Mouse (Mus musculus): ENCODE measurements around the gene Ccdc17. TPM values are rescaled to one million over a fixed set of nuclear protein-coding genes. Genes with fewer than 3 reads are reported as not detected.

The Ccdc17 gene
- total RNA-seq, 2 experiments from 2014 or later: 8.4 to 11.7 TPM

- DNase-seq (ENCODE audit: low spot score in 2 of 2): no peak
Measured at GRCm38 (mm10) chr4:116642071-116642470, 45.6 kb downstream of the Ccdc17 start.

- DNase-seq (ENCODE audit: low spot score in 2 of 2): no peak
Measured at GRCm38 (mm10) chr4:116644326-116644725, 47.9 kb downstream of the Ccdc17 start.

GRCm38 (mm10) chr4:116645624-116646023 lies 49.2 kb downstream of the Ccdc17 start:
- DNase-seq (ENCODE audit: low spot score in 2 of 2): no peak

GRCm38 (mm10) chr4:116649411-116649810 lies 53.0 kb downstream of the Ccdc17 start:
- no peak for DNase-seq (ENCODE audit: low spot score in 2 of 2)

Other genes starting within 250 kb of the Ccdc17 start
- gene Mast2, start 132.5 kb upstream of the Ccdc17 start, total RNA-seq (2021): 10 to 100 TPM; 41.9 to 44.7 TPM
- gene Ipp, start 89.1 kb upstream of the Ccdc17 start, total RNA-seq (2021): 10 to 100 TPM; 12.5 to 14.5 TPM
- gene Tmem69, start 40.7 kb upstream of the Ccdc17 start, total RNA-seq (2021): 10 to 100 TPM; 19.7 to 24.9 TPM
- 10 to 100 TPM; 62.5 to 67.0 TPM for gene Gpbp1l1, start 39.0 kb upstream of the Ccdc17 start, total RNA-seq (2021)
- 10 to 100 TPM; 20.3 to 24.6 TPM for gene Nasp, start 31.3 kb downstream of the Ccdc17 start, total RNA-seq (2021)
- gene Akr1a1, start 55.0 kb downstream of the Ccdc17 start, total RNA-seq (2021): 100 to 1,000 TPM; 822 to 909 TPM
- gene Prdx1, start 88.9 kb downstream of the Ccdc17 start, total RNA-seq (2021): 100 to 1,000 TPM; 648 to 719 TPM
- gene Mmachc, start 111.8 kb downstream of the Ccdc17 start, total RNA-seq (2021): 10 to 100 TPM; 32.3 to 40.3 TPM
- 10 to 100 TPM; 15.4 to 15.5 TPM for gene Ccdc163, start 111.9 kb downstream of the Ccdc17 start, total RNA-seq (2021)
- 1 to 10 TPM; 2.6 to 2.7 TPM for gene Tesk2, start 124.3 kb downstream of the Ccdc17 start, total RNA-seq (2021)
- gene Toe1, start 211.0 kb downstream of the Ccdc17 start, total RNA-seq (2021): 10 to 100 TPM; 13.5 to 14.9 TPM
- 1 to 10 TPM; 2.0 to 2.9 TPM for gene Mutyh, start 211.1 kb downstream of the Ccdc17 start, total RNA-seq (2021)
- gene Hpdl, start 225.1 kb downstream of the Ccdc17 start, total RNA-seq (2021): 1 to 10 TPM; 1.8 to 4.7 TPM